Mouse (Mus musculus) left cerebral cortex, adult 18-20 months (tissue): ENCODE measurements at regions not wholly inside any gene's neighbourhood (a gene's known extent, or its start where the extent isn't known, plus 50 kb on each side); places are given as distances from the start of the nearest gene placed in this dataset.

ENCODE experiments used
- DNase-seq, 2 experiments: peaks; one replicate each; pipeline ENCODE4 v3.0.0; 2021 to 2022; ENCODE audit warnings: low spot score in 2 of 2, mixed read lengths in 1 of 2

GRCm38 (mm10) chr13:36807961-36808360 lies 73.0 kb upstream of the Nrn1 start:
- DNase-seq, result no peak

- DNase-seq, result peak; percentile 20 to 45
Observed at GRCm38 (mm10) chr13:36789360-36789759, 54.4 kb upstream of the Nrn1 start.
